Mouse (Mus musculus) hindlimb bud, embryonic 11.5 days (tissue): Measurements from ENCODE around the gene Mfsd14a.

Experiments used
- DNase-seq: peaks from one replicate; pipeline ENCODE4 v3.0.0-alpha.2; 2012; ENCODE audit warnings: low read depth, low spot score; ENCODE audit errors: extremely low spot score

Mfsd14a gene

DNA sequence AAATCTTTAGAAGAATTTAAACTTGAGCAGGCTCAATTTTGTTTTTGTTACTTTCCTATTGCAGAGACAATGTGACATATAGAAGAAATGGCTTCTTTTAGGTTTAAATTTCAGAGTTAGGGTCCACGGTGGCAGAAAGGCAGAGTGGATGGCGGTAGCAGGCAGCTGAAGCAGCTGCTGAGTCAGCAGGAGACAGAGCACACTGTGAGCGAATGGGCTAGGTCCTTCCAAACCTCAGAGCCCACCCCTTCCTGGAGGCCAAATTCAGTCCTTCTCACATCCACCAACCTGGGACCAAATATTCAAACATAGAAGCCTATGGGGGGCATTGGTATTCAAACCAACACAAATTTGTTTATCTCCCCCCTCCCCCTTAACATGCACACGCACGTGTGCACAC lies 60.7 kb downstream of the Mfsd14a start:
- no peak for DNase-seq

DNA sequence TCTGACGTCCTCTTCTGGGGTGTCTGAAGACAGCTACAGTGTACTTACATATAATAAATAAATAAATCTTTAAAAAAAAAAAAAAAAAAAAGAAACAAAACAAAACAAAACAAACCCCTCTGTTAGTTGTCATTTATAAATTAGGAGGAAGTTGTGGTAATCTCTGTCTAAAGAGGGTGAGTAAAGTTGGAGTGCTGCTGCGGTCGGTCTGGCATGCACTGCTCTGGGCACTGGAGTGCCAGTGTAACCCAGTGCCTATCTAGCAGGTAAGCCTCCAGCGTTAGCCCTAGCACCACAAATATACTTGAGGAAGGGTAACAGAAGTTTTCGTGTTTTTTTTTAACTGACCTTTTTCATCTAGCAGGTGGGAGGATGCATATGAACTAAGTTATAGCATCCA lies 61.5 kb downstream of the Mfsd14a start:
- DNase-seq: no peak

DNA sequence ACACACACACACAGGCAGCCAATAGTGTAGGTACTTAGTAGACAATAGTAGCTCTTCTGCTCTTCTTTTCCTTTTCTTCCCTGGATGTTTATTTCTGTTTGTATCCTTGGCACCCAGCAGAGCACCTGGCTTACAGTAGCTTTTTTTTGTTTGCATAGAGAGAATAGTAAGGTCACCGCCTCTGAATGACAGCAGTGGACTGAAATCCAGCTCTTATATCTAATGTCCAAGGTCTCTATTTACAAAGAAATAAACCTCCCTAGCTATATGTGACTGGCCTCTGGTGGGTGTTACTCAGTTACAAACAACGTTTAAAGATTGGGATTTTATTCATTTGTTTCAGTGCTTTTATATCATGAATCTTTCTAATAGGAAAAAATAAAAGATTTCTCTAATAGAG lies 62.8 kb downstream of the Mfsd14a start:
- DNase-seq: no peak

DNA sequence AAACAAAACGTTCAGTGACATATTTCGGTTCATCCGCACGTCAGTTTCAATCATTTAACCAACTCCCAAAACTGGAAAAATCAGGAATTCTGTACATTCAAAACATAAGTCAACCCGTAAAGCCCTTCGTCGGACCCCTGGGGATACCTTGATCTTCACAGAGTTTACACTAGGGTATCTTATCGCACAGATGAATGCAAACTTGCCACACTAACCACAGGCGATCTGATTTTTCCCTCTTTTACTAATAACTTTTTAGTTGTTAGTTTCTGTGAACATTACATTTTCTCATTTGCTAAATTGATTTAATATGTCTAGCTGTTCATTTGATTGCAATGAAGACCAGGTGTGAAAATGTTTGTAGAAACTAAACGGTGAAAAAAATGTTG lies 66.9 kb downstream of the Mfsd14a start:
- DNase-seq: no peak

DNA sequence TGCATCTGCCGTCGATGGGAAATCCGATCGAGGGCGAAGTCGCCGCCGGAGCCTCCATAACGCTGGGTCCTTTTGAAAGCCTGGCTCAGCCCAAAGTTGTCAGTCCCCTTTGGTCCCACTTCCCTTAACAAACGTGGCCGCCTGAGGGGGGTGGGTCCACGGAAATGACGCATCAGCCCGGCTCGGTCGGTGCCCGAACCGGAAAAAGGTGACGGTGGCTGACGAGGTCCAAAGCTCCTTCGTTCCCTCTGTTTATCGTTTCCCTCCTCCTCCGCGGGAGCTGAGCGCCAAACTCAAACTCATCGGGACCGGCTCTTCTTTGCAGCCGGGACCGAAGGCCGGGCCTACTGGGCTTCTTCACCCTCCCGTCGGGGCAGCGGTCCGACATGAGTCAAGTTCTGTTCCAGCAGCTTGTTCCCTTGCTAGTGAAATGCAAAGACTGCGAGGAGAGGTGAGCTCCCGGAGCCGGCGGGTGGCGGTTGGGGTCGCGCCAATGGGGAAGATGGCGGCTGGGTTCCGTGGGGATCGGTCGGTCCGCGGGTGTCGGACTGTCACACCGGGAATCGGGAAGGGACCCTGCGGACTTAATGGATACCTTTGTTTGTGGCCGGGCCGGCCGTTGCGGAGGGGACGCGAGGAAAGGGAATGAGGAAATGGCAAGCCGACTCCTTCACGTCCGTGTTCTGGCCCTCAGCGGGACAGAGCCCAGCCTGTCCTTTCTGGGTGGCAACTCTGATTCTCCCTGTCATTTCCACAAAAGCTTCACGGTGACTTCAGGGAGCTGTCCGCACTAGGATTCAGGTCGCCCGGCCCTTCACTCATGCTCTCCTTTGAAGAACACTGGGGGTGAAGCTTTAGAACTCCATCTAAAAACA lies 67.5 kb downstream of the Mfsd14a start, which contains the start of gene Sass6:
Gene Sass6, plus strand, starts transcription at position 255 of the 875 bp plus-strand sequence.
- DNase-seq: peak; percentile 91

DNA sequence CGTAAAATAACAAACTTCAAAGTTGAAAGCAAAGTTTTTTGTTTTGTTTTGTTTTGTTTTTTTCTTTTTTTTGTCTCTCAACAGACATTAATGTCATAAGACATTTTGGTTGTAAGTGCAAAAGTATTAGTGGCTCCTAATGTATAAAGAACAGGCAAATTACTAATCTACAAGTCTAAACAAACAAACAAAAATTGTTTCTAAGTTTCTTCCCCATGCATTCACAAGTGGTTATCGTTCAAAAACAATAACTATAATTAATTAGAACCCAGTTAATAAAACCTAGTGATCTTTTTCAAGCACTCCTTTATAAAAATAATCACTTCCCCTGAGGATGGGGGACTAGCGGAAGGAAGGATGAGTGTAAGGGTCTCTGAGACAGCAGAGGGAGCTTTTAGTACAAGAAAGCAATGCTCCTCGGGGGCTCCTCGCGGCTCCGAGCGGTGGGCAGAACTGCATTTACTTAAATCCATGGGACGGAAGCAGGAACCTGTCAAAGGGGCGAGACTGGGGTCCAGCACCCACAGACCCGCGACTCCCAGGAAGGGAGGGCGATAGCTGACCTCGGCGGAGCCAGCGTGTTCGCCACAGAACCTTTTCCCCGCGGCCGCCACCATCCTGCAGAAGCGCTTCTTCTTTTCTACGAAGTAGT lies 68.3 kb downstream of the Mfsd14a start:
- peak; percentile 8 for DNase-seq

DNA sequence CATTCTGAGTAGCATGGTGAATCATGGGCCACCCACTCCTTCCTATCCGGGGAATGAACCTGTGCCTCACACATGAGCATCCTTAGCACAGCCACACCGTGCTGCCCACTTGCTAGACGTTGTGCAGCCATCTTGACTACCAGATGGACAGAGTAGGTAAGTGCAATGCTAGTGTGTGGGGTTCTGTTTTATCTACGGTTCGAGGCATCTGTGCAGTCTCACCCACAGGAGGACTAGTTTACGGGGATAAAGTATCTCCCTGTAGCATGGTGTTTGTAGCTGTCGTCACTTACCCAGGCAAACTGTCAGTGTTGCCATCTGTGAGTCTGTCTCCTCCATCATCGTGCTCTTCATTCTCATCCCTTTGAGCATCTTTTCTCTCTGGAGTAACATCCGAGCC lies 80.3 kb downstream of the Mfsd14a start:
- no peak for DNase-seq
